Mouse (Mus musculus) megakaryocyte, embryonic 14.5 days (primary cell): ENCODE results near the gene Glyat.

Source experiments
- FLI1 ChIP-seq: IDR thresholded peaks from 2 replicates; pipeline ENCODE4 v1.6.1; 2012; ENCODE audit warnings: low read length, inconsistent platforms, mixed read lengths
- GATA1 ChIP-seq: IDR thresholded peaks from 3 replicates; pipeline ENCODE4 v1.6.1; 2012; ENCODE audit warnings: mixed read lengths, low read length, inconsistent platforms, borderline replicate concordance

DNA sequence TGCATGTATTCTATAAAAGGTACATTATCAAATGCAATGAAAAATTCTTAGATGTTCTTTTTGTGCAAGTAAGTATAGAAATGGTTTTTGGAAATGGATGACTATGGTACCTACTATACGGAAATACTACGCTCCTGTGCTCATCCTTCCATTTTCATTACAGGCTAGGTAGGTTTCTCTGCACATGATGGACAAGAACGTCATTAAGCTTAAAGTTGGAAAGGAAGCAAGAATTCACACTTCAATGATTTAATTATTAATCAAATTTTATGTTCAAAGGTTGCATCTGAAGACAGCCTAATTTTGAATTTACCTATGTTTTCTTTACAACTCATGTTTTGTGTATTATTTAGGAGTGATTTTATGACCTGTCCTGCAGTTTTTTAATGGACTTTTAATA is 1.2 kb downstream of the Glyat start:
- TF ChIP-seq GATA1, result no peak
- no peak for TF ChIP-seq FLI1
